Mouse (Mus musculus): Measurements from ENCODE around the gene Ecd.
A peak's percentile ranks its signal among the peaks of the same experiment; 100 is the strongest.

The Ecd gene

DNA sequence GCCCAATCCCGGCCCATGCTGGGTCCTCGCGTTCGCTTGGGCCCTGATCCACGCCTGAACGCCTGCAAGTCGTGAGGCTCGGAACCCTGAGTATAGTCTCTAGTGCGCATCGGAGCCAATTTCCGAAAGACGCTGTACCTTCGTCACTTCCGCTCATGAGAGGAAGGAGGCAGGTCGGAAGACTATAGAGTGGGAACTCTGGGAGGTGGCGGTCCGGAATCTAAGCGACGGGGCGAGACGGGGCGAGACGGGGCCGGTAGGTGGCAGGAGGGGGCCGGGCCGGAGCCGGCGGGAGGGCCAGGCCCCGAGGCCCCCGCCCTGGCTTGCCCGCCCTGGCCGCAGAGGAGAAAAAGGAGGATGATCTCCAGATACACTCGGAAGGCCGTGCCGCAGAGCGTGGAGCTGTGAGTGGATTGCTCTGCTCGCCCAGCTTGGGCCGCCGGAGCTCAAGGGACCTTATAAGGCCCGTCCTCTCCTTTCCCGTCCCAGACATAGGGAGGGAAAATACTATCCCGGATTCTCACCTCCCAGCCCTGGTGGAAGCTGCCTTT, at the start of gene Ecd, which contains the start of gene Fam149b:
Ecd (minus strand) TSS at position 131 of the 551 bp plus-strand sequence.
Fam149b (plus strand) TSS at position 172 of the 551 bp plus-strand sequence.
- peak; percentile 93 for DNase-seq (ENCODE audit: low read depth, low spot score)

DNA sequence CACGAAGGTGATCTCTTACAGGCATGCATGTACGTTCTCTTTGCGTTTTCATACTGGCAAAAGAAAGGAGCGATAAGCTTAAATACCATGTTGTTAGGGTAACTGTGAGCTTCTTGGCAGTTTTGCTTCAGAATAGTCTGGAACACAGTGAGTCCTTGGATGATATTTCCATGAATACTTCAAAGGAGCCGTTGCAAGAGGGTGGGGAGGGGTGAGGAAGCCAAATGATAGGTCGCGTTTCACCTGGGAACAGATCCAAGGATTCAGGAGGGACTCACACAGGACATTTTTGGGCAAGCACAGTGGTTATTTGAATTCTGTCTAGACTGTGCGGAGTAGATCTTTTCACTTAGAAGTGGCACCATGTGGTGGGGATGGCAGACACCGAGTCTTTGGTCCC, 49.3 kb upstream of the Ecd start:
- DNase-seq (ENCODE audit: low read depth, low spot score): no peak

GRCm38 (mm10) chr14:20393205-20393913, 45.4 kb upstream of the Ecd start, which contains the start of gene Mrps16:
Mrps16 (minus strand) TSS chr14:20393634.
- DNase-seq (ENCODE audit: low read depth, low spot score): peak; percentile 92

DNA sequence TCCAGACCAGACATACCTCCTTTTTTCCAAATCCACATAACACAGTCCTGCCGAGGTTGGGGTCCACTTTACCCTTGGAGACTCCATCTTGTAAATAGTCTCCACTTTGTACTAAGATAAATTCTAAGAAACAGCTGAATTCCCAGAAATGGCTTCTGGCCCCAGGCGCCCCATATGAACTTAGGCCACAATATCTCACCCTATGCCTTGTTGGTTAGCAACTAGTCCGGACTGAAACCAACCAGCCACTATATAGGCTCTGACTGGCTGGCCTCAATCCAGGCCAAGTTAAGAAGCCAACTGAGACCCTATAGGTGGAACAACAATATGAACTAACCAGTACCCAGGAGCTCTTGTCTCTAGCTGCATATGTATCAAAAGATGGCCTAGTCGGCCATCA, 44.4 kb upstream of the Ecd start:
- no peak for DNase-seq (ENCODE audit: low read depth, low spot score)

DNA sequence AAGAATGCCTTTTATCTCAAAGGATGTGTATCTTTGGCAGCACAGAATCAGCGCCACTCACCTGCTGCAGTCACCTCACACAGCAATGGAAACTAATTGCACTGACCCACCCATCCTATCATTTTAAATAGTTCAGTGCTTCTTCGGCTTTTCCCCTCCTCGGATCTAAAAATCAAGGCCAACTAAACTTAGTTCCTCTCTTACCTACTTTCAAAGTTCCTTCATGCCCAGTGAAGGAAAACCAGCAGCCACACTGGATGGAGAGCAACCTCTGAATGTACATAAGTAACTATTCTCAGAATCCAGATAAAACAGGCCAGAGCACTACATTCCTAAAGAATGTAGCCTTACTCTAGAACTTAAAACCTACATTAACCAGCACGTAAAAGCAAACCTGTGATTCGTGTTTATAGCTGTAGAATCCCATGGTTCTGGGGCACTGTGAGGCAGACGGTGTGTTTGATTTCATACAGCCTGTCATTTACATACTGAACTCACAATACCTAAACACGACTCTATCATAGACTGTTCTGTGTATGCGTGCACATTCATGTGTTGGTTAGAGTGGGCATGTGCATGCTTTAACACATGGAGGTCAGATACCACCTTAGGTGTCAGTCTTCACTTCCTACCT, 41.6 kb upstream of the Ecd start:
- no peak for DNase-seq (ENCODE audit: low read depth, low spot score)

DNA sequence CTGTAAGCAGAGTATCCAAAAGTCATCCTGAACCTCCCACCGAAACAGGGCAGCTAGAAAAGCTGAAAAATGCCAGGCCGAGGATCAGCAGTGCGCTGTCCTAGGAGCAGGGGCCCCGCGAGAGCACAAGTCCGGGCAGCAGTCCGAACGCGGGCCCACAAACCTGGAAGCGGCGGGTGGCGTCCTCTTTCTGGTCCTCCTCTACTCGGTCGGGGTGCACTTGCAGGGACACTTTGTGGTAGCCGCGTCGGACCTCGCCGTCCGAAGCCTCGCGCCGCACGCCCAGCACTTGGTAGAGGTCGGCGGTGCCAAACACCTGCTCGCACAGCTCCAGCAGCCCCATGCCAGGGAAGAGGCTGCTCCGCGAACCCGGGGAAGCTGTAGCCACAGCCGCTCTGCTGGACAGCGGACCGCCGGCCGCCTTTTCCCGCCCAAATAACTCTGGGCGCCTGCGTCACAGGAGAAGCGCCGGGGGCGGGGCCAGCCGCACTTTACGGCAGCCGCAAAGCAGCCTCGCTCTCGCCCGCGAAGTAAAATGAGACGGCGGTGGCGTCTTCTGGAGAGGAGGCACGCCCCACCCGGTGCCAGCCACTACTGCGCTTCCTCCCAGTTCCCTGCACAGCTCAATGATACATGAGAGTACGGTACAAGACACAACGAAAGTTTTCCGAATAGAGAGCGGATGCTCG, 40.7 kb upstream of the Ecd start, which contains the start of gene Dnajc9:
Dnajc9 (minus strand) TSS at position 470 of the 689 bp plus-strand sequence.
- DNase-seq (ENCODE audit: low read depth, low spot score): peak; percentile 83

DNA sequence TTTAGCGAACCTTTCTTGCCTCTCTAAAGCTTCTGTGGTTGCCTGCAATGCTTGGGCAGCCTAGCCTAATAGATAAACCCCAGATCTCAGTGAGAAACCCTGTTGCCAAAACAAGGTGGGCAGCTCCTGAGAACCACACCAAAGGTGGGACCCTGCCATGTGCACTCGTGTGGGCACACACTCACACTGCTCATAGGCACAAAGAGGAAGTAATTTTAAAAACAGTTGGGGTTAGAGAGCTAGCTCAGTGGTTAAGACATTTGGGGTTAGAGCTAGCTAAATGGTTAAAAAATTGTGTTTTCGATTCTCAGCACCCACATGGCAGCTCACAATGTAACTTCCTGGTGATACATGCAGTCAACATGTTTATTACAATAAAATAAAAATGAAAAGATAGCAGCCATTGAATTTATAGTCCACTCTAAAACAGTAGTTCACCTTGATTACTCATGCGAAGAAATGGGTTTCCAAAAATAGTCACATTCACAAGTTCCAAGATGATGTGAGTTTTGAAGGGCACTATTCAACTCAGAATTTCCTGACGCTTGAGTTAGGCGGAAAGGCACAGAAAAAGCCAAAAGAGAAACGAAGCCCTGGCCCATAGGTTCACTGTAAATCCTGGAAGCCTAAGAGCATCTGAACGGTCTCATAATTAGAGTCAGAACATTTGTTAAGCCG, 32.0 kb upstream of the Ecd start:
- no peak for DNase-seq (ENCODE audit: low read depth, low spot score)

GRCm38 (mm10) chr14:20379087-20379640, 31.2 kb upstream of the Ecd start:
- DNase-seq (ENCODE audit: low read depth, low spot score): no peak

DNA sequence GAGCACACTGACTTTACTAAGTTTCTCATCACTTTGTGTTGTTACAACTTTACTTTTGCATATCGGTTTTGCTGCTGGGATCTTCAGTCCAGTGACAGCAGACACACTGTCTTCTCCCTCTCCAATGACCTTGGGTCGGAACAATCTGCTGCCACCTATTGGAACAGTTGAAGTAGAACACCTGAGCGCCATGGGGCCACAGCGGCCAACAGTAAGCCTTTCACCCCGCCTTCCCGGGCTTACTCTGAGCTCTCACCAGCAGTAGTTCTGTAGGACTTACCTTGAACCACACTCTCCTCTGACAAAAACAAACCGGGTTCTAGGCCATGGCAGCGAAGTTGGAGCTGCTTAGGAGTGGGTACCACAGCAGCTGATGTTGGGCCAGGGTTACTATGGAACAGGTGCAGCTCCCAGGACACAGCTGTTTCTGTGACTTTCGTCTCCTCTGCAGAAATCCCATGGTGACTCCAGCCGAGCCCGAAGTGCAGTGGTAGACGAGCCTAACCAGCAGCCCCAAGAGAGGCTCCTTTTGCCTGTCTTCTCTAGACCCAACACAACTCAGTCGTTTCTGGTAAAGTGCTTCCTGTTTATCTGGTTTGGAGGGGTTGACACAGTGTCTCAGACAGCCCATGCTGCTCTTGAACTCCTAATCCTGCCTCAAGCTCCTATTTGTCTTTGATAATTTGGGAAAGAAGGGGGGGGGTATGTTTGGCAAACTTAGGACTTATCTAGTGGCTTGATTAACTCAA, 30.6 kb upstream of the Ecd start:
- no peak for DNase-seq (ENCODE audit: low read depth, low spot score)

DNA sequence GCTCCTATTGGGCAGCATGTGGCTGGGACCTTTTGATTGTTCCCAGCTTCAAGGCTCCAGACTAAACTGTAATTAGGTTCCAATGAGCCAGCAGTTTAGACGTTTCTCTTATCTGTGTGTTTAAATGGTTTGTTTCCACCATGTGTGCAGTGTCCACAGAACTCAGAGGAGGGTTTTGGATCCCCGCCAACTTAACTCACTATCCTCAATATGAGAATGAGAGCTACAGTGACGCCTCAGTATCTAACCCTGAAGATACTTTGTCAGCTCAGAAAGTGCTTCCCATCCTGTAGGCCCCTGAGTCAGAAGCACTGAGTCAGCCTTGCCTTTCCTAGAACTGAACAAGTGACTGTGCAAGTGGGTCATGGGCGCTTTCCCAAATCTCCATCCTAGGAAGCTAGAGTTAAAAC, 29.2 kb upstream of the Ecd start:
- DNase-seq (ENCODE audit: low read depth, low spot score): no peak

GRCm38 (mm10) chr14:20371854-20372253, 23.9 kb upstream of the Ecd start:
- DNase-seq (ENCODE audit: low read depth, low spot score): no peak

GRCm38 (mm10) chr14:20370798-20371197, 22.9 kb upstream of the Ecd start:
- DNase-seq (ENCODE audit: low read depth, low spot score): no peak

- DNase-seq (ENCODE audit: low read depth, low spot score): no peak
Observed at GRCm38 (mm10) chr14:20368271-20368670, 20.4 kb upstream of the Ecd start.

GRCm38 (mm10) chr14:20363230-20363629, 15.3 kb upstream of the Ecd start:
- no peak for DNase-seq (ENCODE audit: low read depth, low spot score)

GRCm38 (mm10) chr14:20347441-20347990, 405 bp downstream of the Ecd start:
- DNase-seq (ENCODE audit: low read depth, low spot score): no peak

- no peak for DNase-seq (ENCODE audit: low read depth, low spot score)
Observed at GRCm38 (mm10) chr14:20345885-20346284, 2.0 kb downstream of the Ecd start.

- DNase-seq (ENCODE audit: low read depth, low spot score): no peak
Observed at GRCm38 (mm10) chr14:20340866-20341265, 7.1 kb downstream of the Ecd start.

GRCm38 (mm10) chr14:20340149-20340548, 7.8 kb downstream of the Ecd start:
- peak; percentile 20 for DNase-seq (ENCODE audit: low read depth, low spot score)

- DNase-seq (ENCODE audit: low read depth, low spot score): no peak
Observed at GRCm38 (mm10) chr14:20339415-20339814, 8.5 kb downstream of the Ecd start.

- no peak for DNase-seq (ENCODE audit: low read depth, low spot score)
Observed at GRCm38 (mm10) chr14:20331316-20331715, 16.6 kb downstream of the Ecd start.

Measured in embryo, embryonic 11.5 days (tissue).